Mouse (Mus musculus) E14TG2a.4 (cell line): ENCODE measurements around the gene Mief1.

Experiments used
- H3K27me3 ChIP-seq: 2 replicates; pipeline ENCODE4 v1.6.1; 2014; ENCODE audit warnings: low read length, control low read depth; ENCODE audit not compliant: insufficient read depth
- H3K36me3 ChIP-seq: 2 replicates; pipeline ENCODE4 v1.6.1; 2014; ENCODE audit warnings: low read length, control low read depth; ENCODE audit not compliant: insufficient read depth
- H3K4me1 ChIP-seq: replicated peaks from 2 replicates; pipeline ENCODE4 v1.6.1; 2014; ENCODE audit warnings: low read depth, low read length, control low read depth
- H3K4me3 ChIP-seq: replicated peaks from 2 replicates; pipeline ENCODE4 v1.5.1; 2014; ENCODE audit warnings: mild to moderate bottlenecking, low read length
- H3K9me3 ChIP-seq: 2 replicates; pipeline ENCODE4 v1.6.1; 2014; ENCODE audit warnings: low read length, control low read depth
- CTCF ChIP-seq: conservative IDR thresholded peaks from 2 replicates; pipeline ENCODE4 v1.5.1; 2014; ENCODE audit warnings: low read length
- NANOG ChIP-seq: IDR thresholded peaks from 2 replicates; pipeline ENCODE4 v1.6.1; 2014; ENCODE audit warnings: borderline replicate concordance, low read length, mixed read lengths
- POU5F1 ChIP-seq: IDR thresholded peaks from 2 replicates; pipeline ENCODE4 v1.6.1; 2014; ENCODE audit warnings: low read length, borderline replicate concordance

Gene Mief1

DNA sequence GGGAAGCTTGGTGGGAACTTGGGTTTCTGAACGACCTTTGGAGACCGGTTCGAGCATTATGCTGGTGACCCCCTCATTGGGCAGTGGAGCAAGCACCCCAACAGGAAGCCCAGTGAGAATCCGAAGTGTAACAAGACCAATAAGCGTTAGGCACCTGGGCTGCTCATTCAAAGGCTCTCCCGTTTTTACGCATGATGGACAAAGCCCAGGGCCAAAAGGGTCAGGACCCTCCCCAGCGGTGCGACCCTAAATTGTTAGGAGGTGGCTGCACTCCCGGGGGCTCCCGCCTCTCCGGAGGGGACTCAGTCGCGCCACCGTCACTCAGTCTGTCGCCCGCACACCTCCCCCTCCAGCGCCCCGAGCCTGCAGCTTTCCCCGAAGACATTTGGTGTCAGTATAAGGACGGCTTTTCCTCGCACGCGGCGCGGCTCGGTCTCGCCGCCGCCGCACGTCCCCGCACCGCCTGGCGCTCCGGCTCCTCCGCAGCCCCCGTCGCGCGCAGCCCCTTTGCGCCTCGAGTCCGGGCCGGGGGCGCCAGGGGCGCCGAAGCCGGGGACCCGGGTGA lies 53.1 kb downstream of the Mief1 start, which contains the start of gene Cacna1i:
Gene Cacna1i, plus strand, starts transcription at position 388 of the 565 bp plus-strand sequence.
- H3K4me1 ChIP-seq: peaks cover 35% of the 10 kb centered on the region
- peaks cover 85% of the 10 kb centered on the region for H3K27me3 ChIP-seq
- no peak for TF ChIP-seq CTCF
- TF ChIP-seq NANOG: no peak
- TF ChIP-seq POU5F1: no peak
- H3K36me3 ChIP-seq: no peaks in the 10 kb centered on the region
- H3K4me3 ChIP-seq: peak within 1 kb of the TSS; percentile 79
- H3K9me3 ChIP-seq: no peaks in the 10 kb centered on the region

- H3K4me3 ChIP-seq: peak overlapping the region; percentile 79
These were observed 54.2 kb downstream of the Mief1 start for GRCm38 (mm10) chr15:80288036-80288435.

DNA sequence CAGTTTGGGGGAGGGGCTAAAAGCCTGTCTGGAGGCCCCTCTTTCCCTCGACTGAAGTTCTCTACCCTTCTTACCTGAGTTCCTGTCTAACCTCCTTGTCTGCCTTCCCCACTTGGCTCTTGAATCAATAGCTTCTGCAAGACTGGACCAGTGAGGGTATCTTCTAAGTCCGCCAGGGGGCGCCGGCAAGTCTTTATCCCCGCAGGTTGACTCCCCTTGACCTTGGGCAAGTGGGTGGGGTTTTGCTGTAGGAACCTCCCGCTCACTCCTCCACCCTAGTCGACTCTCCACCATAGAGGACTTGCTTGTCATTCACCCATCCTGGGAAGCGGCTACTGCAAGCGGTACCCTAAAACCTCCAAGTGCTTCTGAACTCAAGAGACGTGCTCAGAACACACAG lies 55.6 kb downstream of the Mief1 start:
- peak; percentile 76 for TF ChIP-seq CTCF
- no peak for TF ChIP-seq POU5F1
- H3K4me1 ChIP-seq: peaks cover 35% of the 10 kb centered on the region
- peaks cover 72% of the 10 kb centered on the region for H3K27me3 ChIP-seq
- H3K36me3 ChIP-seq: no peaks in the 10 kb centered on the region
- H3K4me3 ChIP-seq: peak overlapping the region; percentile 32; the same call in 1 of the 2 replicates
- H3K9me3 ChIP-seq: no peaks in the 10 kb centered on the region

More at GRCm38 (mm10) chr15:80288036-80288435, 54.2 kb downstream of the Mief1 start:
- H3K9me3 ChIP-seq: no peaks in the 10 kb centered on the region
- H3K36me3 ChIP-seq: no peaks in the 10 kb centered on the region
- H3K4me1 ChIP-seq: peaks cover 35% of the 10 kb centered on the region
- TF ChIP-seq POU5F1: no peak
- no peak for TF ChIP-seq CTCF
- no peak for TF ChIP-seq NANOG
- H3K27me3 ChIP-seq: peaks cover 83% of the 10 kb centered on the region

DNA sequence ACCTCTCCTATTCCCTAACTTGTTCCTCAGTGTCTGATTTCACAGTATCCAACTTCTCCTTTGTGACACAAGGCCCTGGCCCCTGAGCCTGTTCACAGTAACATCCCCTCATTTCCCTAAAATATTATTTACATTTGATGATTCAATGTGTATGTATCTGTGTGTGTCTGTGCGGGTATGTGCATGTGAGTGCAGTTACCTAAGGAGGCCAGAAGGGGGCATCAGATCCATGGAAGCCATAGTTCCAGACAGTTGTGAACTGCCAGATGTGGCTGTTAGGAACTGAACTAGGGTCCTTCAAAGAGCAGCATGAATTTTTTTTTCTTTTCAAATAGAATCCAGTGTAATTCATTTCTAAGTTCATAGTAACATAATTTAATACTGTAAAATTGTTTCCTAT lies 63.3 kb downstream of the Mief1 start:
- peaks cover 6% of the 10 kb centered on the region; the same call in 1 of the 2 replicates for H3K9me3 ChIP-seq
- no peak overlapping the region for H3K4me3 ChIP-seq
- no peaks in the 10 kb centered on the region for H3K36me3 ChIP-seq
- no peaks in the 10 kb centered on the region for H3K4me1 ChIP-seq
- H3K27me3 ChIP-seq: peaks cover 26% of the 10 kb centered on the region
- TF ChIP-seq CTCF (peak; percentile 71), POU5F1 (no peak), NANOG (no peak)
